Mouse (Mus musculus) forebrain, embryonic 11.5 days (tissue): ENCODE measurements at regions not wholly inside any gene's neighbourhood (a gene's known extent, or its start where the extent isn't known, plus 50 kb on each side); places are given as distances from the start of the nearest gene placed in this dataset.

Experiments
- ATAC-seq: fragments of 200-750 bp; cut with Nextera tagmentation; replicated peaks from 2 replicates; pipeline ENCODE4 v1.8.0; 2017; ENCODE audit warnings: moderate TSS enrichment; ENCODE audit not compliant: low FRiP score
- DNase-seq: peaks from one replicate; pipeline ENCODE4 v3.0.0-alpha.2; 2017; ENCODE audit warnings: low spot score
- H3K27ac ChIP-seq: fragments of 300-500 bp; sonication (generic); 2 replicates; pipeline ENCODE4 v1.5.1; 2014; ENCODE audit warnings: low read depth, low read length
- H3K27me3 ChIP-seq: fragments of 300-500 bp; sonication (generic); 2 replicates; pipeline ENCODE4 v1.6.1; 2014; ENCODE audit warnings: mild to moderate bottlenecking, low read length, mixed read lengths; ENCODE audit not compliant: control insufficient read depth, insufficient read depth
- H3K36me3 ChIP-seq: fragments of 300-500 bp; sonication (generic); 2 replicates; pipeline ENCODE4 v1.6.1; 2014; ENCODE audit warnings: mild to moderate bottlenecking, low read length, moderate library complexity, mixed read lengths; ENCODE audit not compliant: control insufficient read depth, insufficient read depth
- H3K4me1 ChIP-seq: fragments of 300-500 bp; sonication (generic); replicated peaks from 2 replicates; pipeline ENCODE4 v1.6.1; 2014; ENCODE audit warnings: low read length, mixed read lengths; ENCODE audit not compliant: control insufficient read depth, insufficient read depth
- H3K4me2 ChIP-seq: fragments of 300-500 bp; sonication (generic); 2 replicates; pipeline ENCODE4 v1.6.1; 2014; ENCODE audit warnings: low read depth, mild to moderate bottlenecking, low read length, moderate library complexity, mixed read lengths; ENCODE audit not compliant: severe bottlenecking
- H3K4me3 ChIP-seq: fragments of 300-500 bp; sonication (generic); 2 replicates; pipeline ENCODE4 v1.5.1; 2014; ENCODE audit warnings: low read depth, low read length
- H3K9ac ChIP-seq: fragments of 300-500 bp; sonication (generic); 2 replicates; pipeline ENCODE4 v1.6.1; 2014; ENCODE audit warnings: low read length
- H3K9me3 ChIP-seq: fragments of 300-500 bp; sonication (generic); 2 replicates; pipeline ENCODE4 v1.6.1; 2016; ENCODE audit warnings: low read length, mixed read lengths; ENCODE audit not compliant: control insufficient read depth
- WGBS: fragments of 180-500 bp; shearing (Covaris S2); extraction: QIAGEN DNeasy Blood & Tissue Kit; methylation state at CpG from one replicate; pipeline ENCODE4 v1.1.7; 2014; 5-methylcytosine and 5-hydroxymethylcytosine counted together

DNA sequence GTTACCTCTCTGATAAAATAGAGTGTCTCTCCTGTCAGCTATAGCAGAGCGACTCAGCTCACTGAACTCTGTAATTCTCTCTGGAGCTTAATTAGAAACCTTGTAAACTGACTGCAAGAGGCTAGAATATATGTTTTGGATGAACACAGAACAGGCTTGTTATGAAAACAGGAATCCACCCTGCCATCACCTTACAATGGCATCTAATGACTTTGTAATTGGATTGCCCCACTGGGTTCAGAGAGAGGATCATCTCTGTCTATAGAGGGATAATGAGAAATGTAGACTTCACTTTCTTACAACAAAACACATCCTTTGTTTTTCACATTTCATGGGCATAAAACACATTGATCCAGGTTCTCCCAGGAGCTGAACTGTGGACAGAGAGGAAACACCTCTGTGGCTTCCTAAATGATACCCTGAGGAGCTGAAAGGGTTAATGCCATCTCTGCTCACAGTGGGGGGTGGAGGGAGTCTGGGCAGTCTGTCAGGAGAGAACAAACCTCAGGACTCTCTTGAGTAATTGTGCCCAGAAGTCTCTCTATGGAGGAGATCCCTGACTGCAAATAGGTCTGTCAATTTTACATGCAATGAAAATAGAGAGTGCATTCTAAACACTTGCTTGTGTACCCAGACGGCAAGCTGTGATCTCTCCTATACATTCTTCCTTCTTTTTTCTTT is 571.9 kb downstream of the Ttll7 start:
- 14% methylated on average over 2 of the region's 2 CpGs for whole genome bisulfite sequencing
- no peaks in the 10 kb centered on the region for H3K36me3 ChIP-seq
- ATAC-seq (no peak), DNase-seq (no peak)
- no peaks in the 10 kb centered on the region for H3K27me3 ChIP-seq
- 0 out of 2 replicates have a peak, but pooled peaks cover 2% of the 10 kb centered on the region for H3K4me1 ChIP-seq
- H3K9ac ChIP-seq, result no peak overlapping the region
- H3K9me3 ChIP-seq, result no peaks in the 10 kb centered on the region
- no peak overlapping the region for H3K4me2 ChIP-seq
- H3K27ac ChIP-seq, result no peak overlapping the region
- H3K4me3 ChIP-seq, result no peak overlapping the region

- Histone ChIP-seq H3K9me3 (no peaks in the 10 kb centered on the region), H3K4me1 (0 out of 2 replicates have a peak, but pooled peaks cover 2% of the 10 kb centered on the region), H3K4me3 (no peak overlapping the region), H3K27ac (no peak overlapping the region), H3K27me3 (no peaks in the 10 kb centered on the region), H3K4me2 (no peak overlapping the region), H3K9ac (no peak overlapping the region), H3K36me3 (no peaks in the 10 kb centered on the region)
- ATAC-seq, result no peak
- WGBS, result 44% methylated on average over 10 of the region's 10 CpGs
- no peak for DNase-seq
Observed at GRCm38 (mm10) chr3:147428837-147429236, 576.7 kb downstream of the Ttll7 start.

DNA sequence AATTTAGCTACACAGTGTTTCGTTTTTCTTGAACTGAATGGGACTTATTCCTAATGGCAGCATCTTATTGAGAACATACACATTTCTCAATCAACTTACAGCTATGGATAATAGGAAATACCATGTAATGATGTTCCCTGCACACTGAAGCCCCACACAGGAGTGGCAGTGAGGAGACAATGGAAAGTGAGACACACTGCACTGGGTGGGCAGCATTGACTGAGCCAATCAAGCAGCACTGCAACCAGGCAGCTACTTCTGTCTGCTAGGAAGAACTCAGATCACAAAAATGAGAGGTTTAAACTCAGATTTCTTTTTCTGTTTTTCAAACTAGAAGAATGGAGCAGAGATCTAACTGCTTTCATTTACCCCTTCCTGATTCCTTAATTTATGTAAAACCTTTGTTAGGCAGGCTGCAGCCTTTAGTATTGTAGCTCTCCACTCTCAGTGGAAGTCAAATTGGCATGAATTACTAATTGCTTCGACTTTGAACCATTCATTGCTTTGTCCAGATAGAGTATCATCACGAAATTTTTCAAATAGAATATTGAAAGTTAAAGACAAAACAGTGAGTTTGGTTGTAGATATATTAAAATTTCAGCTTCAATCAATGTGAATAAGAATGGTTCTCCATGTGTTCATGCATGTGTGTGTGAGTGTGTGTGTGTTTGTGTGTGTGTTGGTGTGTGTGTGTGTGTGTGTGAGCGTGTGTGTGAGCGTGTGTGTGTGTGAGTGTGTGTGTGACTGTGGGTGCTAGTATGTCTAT is 590.9 kb downstream of the Ttll7 start:
- DNase-seq, result no peak
- H3K27me3 ChIP-seq, result no peaks in the 10 kb centered on the region
- H3K4me1 ChIP-seq, result no peaks in the 10 kb centered on the region
- no peak overlapping the region for H3K27ac ChIP-seq
- no peak overlapping the region for H3K4me3 ChIP-seq
- no peaks in the 10 kb centered on the region for H3K9me3 ChIP-seq
- no peaks in the 10 kb centered on the region for H3K36me3 ChIP-seq
- no peak overlapping the region for H3K4me2 ChIP-seq
- ATAC-seq, result peak; percentile 78; the same call in 1 of the 2 replicates
- H3K9ac ChIP-seq, result no peak overlapping the region
- WGBS, result 63% methylated on average over 5 of the region's 5 CpGs

- ATAC-seq, result no peak
Observed at GRCm38 (mm10) chr3:147443691-147443960, 591.5 kb downstream of the Ttll7 start.

DNA sequence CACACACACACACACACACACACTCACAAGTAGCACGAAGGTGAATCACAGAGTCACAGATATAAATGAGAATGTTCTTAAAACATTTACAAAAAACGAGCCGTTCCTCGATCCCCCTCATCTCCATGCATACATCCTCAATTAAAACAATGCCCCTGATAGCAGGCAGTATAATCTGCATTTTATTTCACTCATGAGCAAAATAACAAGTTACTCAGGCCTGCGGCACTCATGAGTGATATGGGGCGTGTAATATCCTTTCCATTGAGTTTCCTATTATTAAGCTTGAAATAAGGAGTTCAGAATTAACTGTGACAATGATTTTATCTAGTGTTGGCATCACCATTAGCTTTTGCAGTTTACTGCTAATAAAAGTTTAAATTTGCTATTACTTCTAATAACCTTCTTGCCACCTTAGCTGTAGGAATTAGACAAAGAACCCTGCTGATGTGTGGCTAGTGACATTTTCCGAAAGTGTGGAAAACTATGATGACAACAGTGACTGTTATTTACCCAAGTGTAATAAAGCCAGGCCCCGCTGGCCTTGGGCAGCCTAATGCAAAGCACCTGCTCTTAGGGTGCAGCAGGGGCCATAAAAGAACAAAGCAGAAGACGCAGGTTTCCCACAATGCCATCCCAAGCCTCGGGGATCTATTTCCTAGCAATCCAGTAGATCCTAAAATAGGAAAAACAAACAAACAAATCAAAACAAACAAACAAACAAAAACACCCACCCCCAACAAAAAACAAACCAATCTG is 592.0 kb downstream of the Ttll7 start:
- Histone ChIP-seq H3K36me3 (no peaks in the 10 kb centered on the region), H3K27me3 (no peaks in the 10 kb centered on the region), H3K27ac (no peak overlapping the region), H3K4me3 (no peak overlapping the region), H3K9me3 (no peaks in the 10 kb centered on the region), H3K9ac (no peak overlapping the region), H3K4me2 (no peak overlapping the region), H3K4me1 (no peaks in the 10 kb centered on the region)
- ATAC-seq (no peak), DNase-seq (no peak)
- WGBS, result 75% methylated on average over 10 of the region's 10 CpGs

More at GRCm38 (mm10) chr3:147443691-147443960, 591.5 kb downstream of the Ttll7 start:
- H3K9me3 ChIP-seq, result no peaks in the 10 kb centered on the region
- H3K27me3 ChIP-seq, result no peaks in the 10 kb centered on the region
- H3K9ac ChIP-seq, result no peak overlapping the region
- H3K4me3 ChIP-seq, result no peak overlapping the region
- no peaks in the 10 kb centered on the region for H3K36me3 ChIP-seq
- no peak overlapping the region for H3K27ac ChIP-seq
- H3K4me2 ChIP-seq, result no peak overlapping the region
- H3K4me1 ChIP-seq, result no peaks in the 10 kb centered on the region
- no peak for DNase-seq

DNA sequence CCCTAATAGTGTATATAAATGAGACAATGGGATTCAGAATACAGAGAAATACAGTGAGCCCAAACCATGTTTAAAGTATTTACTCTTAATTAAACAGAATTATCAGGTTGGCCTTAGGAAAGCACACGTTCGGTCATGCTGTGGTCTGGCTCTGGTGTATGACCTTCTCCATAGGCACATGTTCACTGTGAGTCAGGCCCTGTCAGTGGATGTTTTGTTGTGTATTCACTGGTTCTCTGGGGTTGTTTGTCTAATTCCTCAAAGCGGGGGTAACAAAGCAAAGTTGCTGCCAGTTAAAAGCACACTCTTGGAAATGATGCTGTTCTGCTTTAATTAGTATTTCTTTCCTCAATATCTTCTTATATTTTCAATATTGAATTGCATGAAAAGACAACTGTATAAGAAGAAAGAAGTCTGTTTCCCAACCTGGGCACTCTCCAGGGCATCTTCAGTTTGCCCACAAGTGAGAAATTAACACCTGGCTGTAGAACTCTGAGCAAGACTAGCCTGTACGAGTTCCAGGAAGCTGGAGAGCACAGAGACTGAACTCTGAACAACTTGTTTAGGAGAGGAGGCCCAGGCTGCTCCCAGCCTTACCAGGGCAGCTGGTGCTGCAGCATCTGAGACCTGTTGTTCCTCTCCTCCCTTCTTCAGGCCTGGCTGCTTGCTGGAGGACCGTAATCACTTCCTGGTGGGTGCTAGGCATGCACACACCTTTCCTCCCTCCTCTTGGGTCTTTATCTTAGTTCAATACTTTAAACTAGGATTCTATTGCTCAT is 593.1 kb downstream of the Ttll7 start:
- no peak overlapping the region for H3K9ac ChIP-seq
- no peaks in the 10 kb centered on the region for H3K9me3 ChIP-seq
- 78% methylated on average over 5 of the region's 5 CpGs for WGBS
- DNase-seq, result no peak
- no peaks in the 10 kb centered on the region for H3K27me3 ChIP-seq
- no peak overlapping the region for H3K4me3 ChIP-seq
- no peak overlapping the region for H3K27ac ChIP-seq
- ATAC-seq, result no peak
- no peaks in the 10 kb centered on the region for H3K4me1 ChIP-seq
- no peak overlapping the region for H3K4me2 ChIP-seq
- H3K36me3 ChIP-seq, result no peaks in the 10 kb centered on the region

- 81% methylated on average over 8 of the region's 8 CpGs for WGBS
- Histone ChIP-seq H3K27me3 (no peaks in the 10 kb centered on the region), H3K9ac (no peak overlapping the region), H3K36me3 (no peaks in the 10 kb centered on the region), H3K4me3 (no peak overlapping the region), H3K9me3 (no peaks in the 10 kb centered on the region), H3K27ac (no peak overlapping the region), H3K4me1 (no peaks in the 10 kb centered on the region), H3K4me2 (no peak overlapping the region)
- ATAC-seq (no peak), DNase-seq (no peak)
Observed at GRCm38 (mm10) chr3:147445884-147446283, 593.7 kb downstream of the Ttll7 start.

- Histone ChIP-seq H3K36me3 (no peaks in the 10 kb centered on the region), H3K27me3 (no peaks in the 10 kb centered on the region), H3K9ac (no peak overlapping the region), H3K4me1 (no peaks in the 10 kb centered on the region), H3K27ac (no peak overlapping the region), H3K9me3 (no peaks in the 10 kb centered on the region), H3K4me3 (no peak overlapping the region), H3K4me2 (no peak overlapping the region)
- DNase-seq (no peak), ATAC-seq (no peak)
- WGBS, result 78% methylated on average over 4 of the region's 4 CpGs
Observed at GRCm38 (mm10) chr3:147452176-147452575, 600.0 kb downstream of the Ttll7 start.
